12 mouse cellular contexts compared by ENCODE assay signal in genomic region chr2:18938232-18938631, GRCm38 (mm10). TPM values are rescaled to one million over a fixed set of nuclear protein-coding genes. Genes with fewer than 3 reads are reported as not detected.
DNase-seq lines count a peak whose midpoint lies in the region; ATAC-seq and TF ChIP-seq lines count a peak whose summit lies in the region.
"Had no signal": no experiment of that assay in that cellular context is flagged by ENCODE, and none has a peak within 500 bp of the region (broad histone marks: within the 10 kb centered on the region; RNA-seq: fewer than 3 reads in every experiment).

No protein-coding gene starts in this region.

- H3K27ac ChIP-seq in lung, postnatal 0 days (ENCODE audit: low read length) = no peak overlapping the region
- H3K27ac ChIP-seq in heart, embryonic 15.5 days = peak overlapping the region; percentile 50
- peak overlapping the region; percentile 85 for H3K27ac ChIP-seq in liver, embryonic 16.5 days (ENCODE audit: low read length)
- H3K27ac ChIP-seq in hindbrain, embryonic 13.5 days = no peak overlapping the region
- H3K27ac ChIP-seq: embryonic facial prominence, embryonic 15.5 days had no signal

- peak; percentile 39 for DNase-seq in lung, postnatal 36 days
- no peak for DNase-seq in lung, postnatal 0 days (ENCODE audit: low spot score)
- peak; percentile 55 for DNase-seq in kidney, adult 9 months
- DNase-seq: cerebellum, adult 18-20 months; forebrain, postnatal 0 days had no signal

- 10% methylated on average over 1 of the region's 1 CpGs for WGBS in lung, postnatal 0 days
- 45% methylated on average over 1 of the region's 1 CpGs for WGBS in heart, embryonic 15.5 days
- 44% methylated on average over 1 of the region's 1 CpGs for WGBS in liver, embryonic 16.5 days (ENCODE audit: insufficient replicate concordance)
- WGBS in hindbrain, embryonic 13.5 days = 29% methylated on average over 1 of the region's 1 CpGs

- no peaks in the 10 kb centered on the region for H3K27me3 ChIP-seq in lung, postnatal 0 days (replicated peaks; ENCODE audit: insufficient read depth, low read length)
- no peaks in the 10 kb centered on the region for H3K27me3 ChIP-seq in heart, embryonic 15.5 days
- no peaks in the 10 kb centered on the region for H3K27me3 ChIP-seq in liver, embryonic 16.5 days (ENCODE audit: control insufficient read depth, insufficient read depth, low read depth, low read length)
- no peaks in the 10 kb centered on the region for H3K27me3 ChIP-seq in hindbrain, embryonic 13.5 days
- H3K27me3 ChIP-seq: embryonic facial prominence, embryonic 15.5 days had no signal

- H3K4me1 ChIP-seq in lung, postnatal 0 days (ENCODE audit: insufficient read depth, low read depth, low read length) = peaks cover 12% of the 10 kb centered on the region; the same call in 1 of the 2 replicates
- peaks cover 49% of the 10 kb centered on the region for H3K4me1 ChIP-seq in heart, embryonic 15.5 days (replicated peaks)
- peaks cover 78% of the 10 kb centered on the region for H3K4me1 ChIP-seq in liver, embryonic 16.5 days (ENCODE audit: control insufficient read depth, low read depth, low read length)
- peaks cover 42% of the 10 kb centered on the region for H3K4me1 ChIP-seq in hindbrain, embryonic 13.5 days (replicated peaks)

- no peak for ATAC-seq in lung, postnatal 0 days
- 0 out of 2 replicates have a peak, but pooled peaks have one; percentile 47 for ATAC-seq in heart, embryonic 15.5 days (replicated peaks; ENCODE audit: insufficient number of reproducible peaks, insufficient read depth, low FRiP score, low read depth)
- ATAC-seq in liver, embryonic 16.5 days (ENCODE audit: low read depth) = no peak
- no peak for ATAC-seq in hindbrain, embryonic 13.5 days (ENCODE audit: low FRiP score)
- ATAC-seq in megakaryocyte progenitor cell, adult 5-6 weeks (replicated peaks; ENCODE audit: poor library complexity) = no peak

- no peak for TF ChIP-seq CTCF in lung, postnatal 0 days (IDR thresholded peaks at IDR 0.05)

- H3K4me2 ChIP-seq in lung, postnatal 0 days (replicated peaks; ENCODE audit: low read depth, low read length) = no peak overlapping the region
- H3K4me2 ChIP-seq in heart, embryonic 15.5 days = no peak overlapping the region
- H3K4me2 ChIP-seq in liver, embryonic 16.5 days (ENCODE audit: low read depth, low read length) = no peak overlapping the region
- no peak overlapping the region for H3K4me2 ChIP-seq in hindbrain, embryonic 13.5 days
- H3K4me2 ChIP-seq: embryonic facial prominence, embryonic 15.5 days had no signal

- no peak for TF ChIP-seq EP300 in lung, postnatal 0 days (IDR thresholded peaks at IDR 0.05)

- no peaks in the 10 kb centered on the region for H3K36me3 ChIP-seq in lung, postnatal 0 days (ENCODE audit: insufficient read depth, low read length)
- H3K36me3 ChIP-seq in heart, embryonic 15.5 days = no peaks in the 10 kb centered on the region
- no peaks in the 10 kb centered on the region for H3K36me3 ChIP-seq in liver, embryonic 16.5 days (ENCODE audit: control insufficient read depth, insufficient read depth)
- H3K36me3 ChIP-seq in hindbrain, embryonic 13.5 days = no peaks in the 10 kb centered on the region
- H3K36me3 ChIP-seq: embryonic facial prominence, embryonic 15.5 days had no signal

- H3K9ac ChIP-seq in lung, postnatal 0 days (replicated peaks; ENCODE audit: low read depth) = no peak overlapping the region
- H3K9ac ChIP-seq in heart, embryonic 15.5 days = no peak overlapping the region
- H3K9ac ChIP-seq in liver, embryonic 16.5 days (ENCODE audit: low read depth, low read length) = no peak overlapping the region
- H3K9ac ChIP-seq in hindbrain, embryonic 13.5 days = no peak overlapping the region
- H3K9ac ChIP-seq: embryonic facial prominence, embryonic 15.5 days; forebrain, postnatal 0 days had no signal

- no peak overlapping the region for H3K4me3 ChIP-seq in lung, postnatal 0 days (ENCODE audit: low read depth, low read length)
- no peak overlapping the region for H3K4me3 ChIP-seq in heart, embryonic 15.5 days
- H3K4me3 ChIP-seq in liver, embryonic 16.5 days (ENCODE audit: low read depth, low read length) = no peak overlapping the region
- H3K4me3 ChIP-seq in hindbrain, embryonic 13.5 days = no peak overlapping the region
- H3K4me3 ChIP-seq: embryonic facial prominence, embryonic 15.5 days; layer of hippocampus, adult 2 months had no signal

- H3K9me3 ChIP-seq in lung, postnatal 0 days (ENCODE audit: low read length) = no peaks in the 10 kb centered on the region
- no peaks in the 10 kb centered on the region for H3K9me3 ChIP-seq in heart, embryonic 15.5 days (replicated peaks)
- no peaks in the 10 kb centered on the region for H3K9me3 ChIP-seq in liver, embryonic 16.5 days (replicated peaks; ENCODE audit: control insufficient read depth, low read length)
- no peaks in the 10 kb centered on the region for H3K9me3 ChIP-seq in hindbrain, embryonic 13.5 days
- H3K9me3 ChIP-seq: embryonic facial prominence, embryonic 15.5 days; G1E had no signal

RNA-seq across cellular contexts. Expression of gene Pip4k2a, which starts 59.7 kb away (rescaled TPM):
- polyA plus RNA-seq in lung, postnatal 0 days (2015; fragmentation: Nextera tagmentation; extraction: Ambion mirVana) = 5.0 and 6.6 TPM in 2 replicates
- polyA plus RNA-seq in heart, embryonic 15.5 days (2015; fragmentation: Nextera tagmentation; extraction: Ambion mirVana) = 6.1 and 9.1 TPM in 2 replicates
- polyA plus RNA-seq in liver, embryonic 16.5 days (2015; fragmentation: Nextera tagmentation; extraction: Ambion mirVana) = 13.5 and 14.6 TPM in 2 replicates
- polyA plus RNA-seq in hindbrain, embryonic 13.5 days (2015; fragmentation: Nextera tagmentation; extraction: Ambion mirVana) = 10.8 and 11.1 TPM in 2 replicates
- 47.3 and 62.2 TPM in 2 replicates for total RNA-seq in megakaryocyte progenitor cell, adult 5-6 weeks (2015)
- total RNA-seq in megakaryocyte progenitor cell, adult 5-6 weeks (2017) = 23.2 and 23.5 TPM in 2 replicates

RNA-seq across cellular contexts. Expression of gene 4930426L09Rik, which starts 59.9 kb away (rescaled TPM):
- polyA plus RNA-seq in lung, postnatal 0 days (2015; fragmentation: Nextera tagmentation; extraction: Ambion mirVana) = 0.45 and 0.55 TPM in 2 replicates
- polyA plus RNA-seq in heart, embryonic 15.5 days (2015; fragmentation: Nextera tagmentation; extraction: Ambion mirVana) = 0.16 and 0.30 TPM in 2 replicates
- 0.12 and 0.15 TPM in 2 replicates for polyA plus RNA-seq in liver, embryonic 16.5 days (2015; fragmentation: Nextera tagmentation; extraction: Ambion mirVana)
- polyA plus RNA-seq in hindbrain, embryonic 13.5 days (2015; fragmentation: Nextera tagmentation; extraction: Ambion mirVana) = 0.44 and 0.57 TPM in 2 replicates
- 1.2 and 1.4 TPM in 2 replicates for total RNA-seq in megakaryocyte progenitor cell, adult 5-6 weeks (2015)
- 0.17 TPM in 1 of 2 replicates, not detected in the other for total RNA-seq in megakaryocyte progenitor cell, adult 5-6 weeks (2017)

Comparison
In these comparisons a context has a peak if more than half of its experiments do, and no peak if none do; other contexts are left out.
1. H3K27ac ChIP-seq: peak in heart, embryonic 15.5 days (single experiment) and liver, embryonic 16.5 days (single experiment); none in lung, postnatal 0 days (single experiment) and hindbrain, embryonic 13.5 days (single experiment).